Mouse (Mus musculus): ENCODE results near the gene Tnxb. TPM values are rescaled to one million over a fixed set of nuclear protein-coding genes. Genes with fewer than 3 reads are reported as not detected.
A peak's percentile ranks its signal among the peaks of the same experiment; 100 is the strongest.

Tnxb gene
- polyA plus RNA-seq, 1 experiment from 2014 or later = 0.09 TPM

DNA sequence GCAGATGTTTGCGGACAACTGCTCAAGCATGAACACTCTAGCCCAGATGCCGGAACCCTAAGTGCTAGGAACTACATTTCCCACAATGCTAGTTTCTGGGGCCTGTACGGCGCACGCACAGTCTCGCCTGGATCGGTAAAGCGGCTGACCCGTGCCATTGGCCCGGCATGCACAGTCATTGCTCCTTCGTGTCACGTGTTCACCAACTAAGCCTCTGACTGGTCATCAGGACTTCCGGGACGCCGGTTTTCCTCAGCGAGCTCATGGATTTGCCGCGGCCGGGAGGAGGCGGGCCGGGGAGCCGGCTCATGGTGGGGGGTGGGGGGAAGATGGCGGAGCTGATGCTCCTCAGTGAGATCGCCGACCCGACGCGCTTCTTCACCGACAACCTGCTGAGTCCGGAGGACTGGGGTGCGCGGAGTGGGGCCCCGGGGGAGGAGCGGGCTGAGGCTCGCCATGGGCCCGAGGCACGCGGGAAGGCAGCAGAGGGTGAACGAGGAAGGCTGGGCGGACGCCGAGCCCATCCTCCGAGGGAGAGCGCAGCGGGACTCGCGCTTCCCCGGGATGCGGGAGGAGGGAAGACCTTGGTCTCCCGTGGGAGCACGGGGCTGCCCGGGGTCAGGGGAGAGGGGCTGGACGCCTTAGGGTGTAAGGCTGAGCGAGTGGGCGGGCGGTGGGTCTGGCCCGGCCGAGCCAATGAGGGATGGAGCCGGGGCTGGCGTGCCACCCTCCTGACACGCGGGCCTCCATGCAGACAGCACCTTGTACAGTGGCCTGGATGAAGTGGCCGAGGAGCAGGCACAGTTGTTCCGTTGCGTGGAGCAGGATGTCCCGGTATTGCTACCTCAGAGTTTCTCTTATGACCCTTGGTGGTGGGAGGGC is 23.2 kb upstream of the Tnxb start, which contains the start of gene Atf6b:
Gene Atf6b (plus strand): TSS at position 241 of the 882 bp plus-strand sequence.
- peak within 1 kb of the TSS; percentile 84 for H3K4me2 ChIP-seq (replicated peaks; ENCODE audit: low read depth, low read length)
- H3K4me1 ChIP-seq (replicated peaks; ENCODE audit: control insufficient read depth, insufficient read depth, low read length) = no peaks in the 10 kb centered on the region; the same call in 1 of the 2 replicates
- H3K9ac ChIP-seq (ENCODE audit: low read depth, low read length) = peak within 1 kb of the TSS; percentile 96
- ATAC-seq (ENCODE audit: low FRiP score) = peak; percentile 97
- WGBS = 1% methylated on average over 59 of the region's 66 CpGs
- H3K9me3 ChIP-seq (ENCODE audit: control insufficient read depth, low read length) = no peaks in the 10 kb centered on the region
- H3K27ac ChIP-seq (ENCODE audit: low read depth, low read length) = peak within 1 kb of the TSS; percentile 79
- H3K27me3 ChIP-seq (ENCODE audit: control insufficient read depth, insufficient read depth, low read length) = no peaks in the 10 kb centered on the region
- H3K4me3 ChIP-seq (ENCODE audit: low read depth, low read length) = peak within 1 kb of the TSS; percentile 97
- DNase-seq (ENCODE audit: low spot score) = peak; percentile 91
- peaks cover 10% of the 10 kb centered on the region; the same call in 1 of the 2 replicates for H3K36me3 ChIP-seq (ENCODE audit: control insufficient read depth, insufficient read depth, low read length)

DNA sequence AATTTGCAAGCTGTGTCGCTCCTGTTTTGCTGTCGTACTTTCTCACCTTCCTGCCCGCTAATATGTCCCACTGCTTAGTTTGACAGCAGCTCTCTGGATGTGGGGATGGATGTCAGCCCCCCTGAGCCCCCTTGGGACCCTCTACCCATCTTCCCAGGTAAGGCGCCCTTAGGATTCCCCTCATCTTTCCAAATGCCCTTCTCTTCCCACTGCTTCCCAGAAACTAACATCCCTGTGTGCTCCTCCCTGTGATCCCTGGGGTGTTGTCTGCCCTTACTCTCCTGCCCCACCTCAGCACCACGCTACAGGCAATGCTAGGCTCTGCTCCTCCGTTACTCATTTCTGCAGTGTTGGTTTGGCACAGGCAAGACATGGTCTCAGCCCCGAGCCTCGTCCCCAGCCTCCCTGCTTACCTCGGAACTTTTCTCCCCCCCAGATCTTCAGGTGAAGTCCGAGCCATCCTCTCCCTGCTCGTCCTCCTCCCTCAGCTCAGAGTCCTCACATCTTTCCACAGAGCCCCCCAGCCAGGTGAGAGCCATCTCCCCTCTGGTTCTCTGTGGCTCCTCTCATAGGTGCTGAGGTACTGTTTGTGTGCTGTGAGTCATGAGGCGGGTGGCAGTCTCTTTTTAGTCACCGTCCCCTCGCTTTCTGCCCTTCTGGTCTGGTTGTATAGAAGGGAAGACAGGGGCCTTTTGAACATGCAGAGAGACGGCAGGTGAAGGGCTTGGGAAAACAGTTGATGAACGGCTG is 22.0 kb upstream of the Tnxb start:
- peak overlapping the region; percentile 96; the same call in 1 of the 2 replicates for H3K9ac ChIP-seq (ENCODE audit: low read depth, low read length)
- peaks cover 15% of the 10 kb centered on the region; the same call in 1 of the 2 replicates for H3K36me3 ChIP-seq (ENCODE audit: control insufficient read depth, insufficient read depth, low read length)
- ATAC-seq (ENCODE audit: low FRiP score) (no peak), DNase-seq (ENCODE audit: low spot score) (no peak)
- H3K9me3 ChIP-seq (ENCODE audit: control insufficient read depth, low read length) = no peaks in the 10 kb centered on the region
- no peaks in the 10 kb centered on the region for H3K27me3 ChIP-seq (ENCODE audit: control insufficient read depth, insufficient read depth, low read length)
- 84% methylated on average over 16 of the region's 16 CpGs for WGBS
- H3K27ac ChIP-seq (ENCODE audit: low read depth, low read length) = no peak overlapping the region
- H3K4me3 ChIP-seq (ENCODE audit: low read depth, low read length) = peak overlapping the region; percentile 97
- H3K4me1 ChIP-seq (replicated peaks; ENCODE audit: control insufficient read depth, insufficient read depth, low read length) = no peaks in the 10 kb centered on the region; the same call in 1 of the 2 replicates
- H3K4me2 ChIP-seq (replicated peaks; ENCODE audit: low read depth, low read length) = peak overlapping the region; percentile 84; the same call in 1 of the 2 replicates

DNA sequence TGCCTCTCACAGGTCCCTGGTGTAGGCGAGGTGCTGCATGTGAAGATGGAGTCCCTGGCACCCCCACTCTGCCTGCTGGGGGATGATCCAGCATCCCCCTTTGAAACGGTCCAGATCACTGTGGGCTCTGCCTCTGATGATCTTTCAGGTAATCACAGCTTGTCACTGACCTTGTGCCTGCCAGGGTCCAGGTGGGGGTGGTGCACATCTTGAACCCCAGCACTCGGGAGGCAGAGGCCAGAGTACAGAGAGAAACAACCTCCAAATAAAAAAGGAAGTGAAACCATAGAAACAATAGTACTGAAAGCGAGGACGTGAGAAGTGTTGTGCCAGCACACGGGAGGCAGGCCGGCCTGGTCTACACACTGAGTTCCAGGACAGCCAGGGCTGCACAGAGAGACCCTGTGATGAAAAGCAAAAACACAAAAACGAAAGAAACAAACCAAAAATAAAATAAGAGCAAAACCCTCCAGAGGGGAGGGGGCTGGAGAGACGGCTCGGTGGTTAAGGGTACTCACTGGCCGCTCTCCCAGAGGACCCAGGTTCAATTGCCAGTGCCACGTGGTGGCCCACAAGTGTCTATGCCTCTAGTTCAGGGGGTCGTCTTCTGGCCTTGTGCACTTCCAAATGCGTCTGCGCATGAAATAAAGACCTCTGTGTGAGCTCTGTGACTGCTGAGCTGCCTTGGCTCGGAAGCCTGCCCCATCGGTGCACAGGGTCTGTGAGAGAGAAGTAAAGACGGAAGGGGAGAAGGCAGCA is 21.1 kb upstream of the Tnxb start:
- Histone ChIP-seq H3K36me3 (ENCODE audit: control insufficient read depth, insufficient read depth, low read length) (peaks cover 15% of the 10 kb centered on the region; the same call in 1 of the 2 replicates), H3K9ac (ENCODE audit: low read depth, low read length) (no peak overlapping the region)
- WGBS = 90% methylated on average over 18 of the region's 18 CpGs

DNA sequence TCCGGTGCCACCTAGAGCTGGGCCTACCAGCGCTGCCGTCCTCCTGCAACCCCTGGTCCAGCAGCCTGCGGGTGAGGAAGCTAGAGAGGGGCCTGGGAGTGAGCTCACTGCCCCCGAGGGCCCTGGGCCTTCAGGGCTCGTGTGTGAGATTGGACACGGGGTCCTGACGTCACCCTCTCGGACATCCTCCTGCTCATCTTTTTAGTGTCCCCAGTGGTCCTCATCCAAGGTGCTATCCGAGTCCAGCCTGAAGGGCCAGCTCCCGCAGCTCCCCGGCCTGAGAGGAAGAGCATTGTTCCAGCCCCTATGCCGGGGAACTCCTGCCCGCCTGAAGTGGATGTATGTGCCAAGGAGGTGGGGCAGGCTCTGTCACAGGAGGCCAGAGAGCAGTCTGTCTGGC is 19.6 kb upstream of the Tnxb start:
- 93% methylated on average over 14 of the region's 14 CpGs for WGBS
- no peak overlapping the region for H3K27ac ChIP-seq (ENCODE audit: low read depth, low read length)
- H3K27me3 ChIP-seq (ENCODE audit: control insufficient read depth, insufficient read depth, low read length) = no peaks in the 10 kb centered on the region
- H3K36me3 ChIP-seq (ENCODE audit: control insufficient read depth, insufficient read depth, low read length) = peaks cover 15% of the 10 kb centered on the region; the same call in 1 of the 2 replicates
- no peak for DNase-seq (ENCODE audit: low spot score)
- no peak overlapping the region for H3K4me2 ChIP-seq (replicated peaks; ENCODE audit: low read depth, low read length)
- H3K9me3 ChIP-seq (ENCODE audit: control insufficient read depth, low read length) = no peaks in the 10 kb centered on the region
- no peaks in the 10 kb centered on the region; the same call in 1 of the 2 replicates for H3K4me1 ChIP-seq (replicated peaks; ENCODE audit: control insufficient read depth, insufficient read depth, low read length)
- H3K4me3 ChIP-seq (ENCODE audit: low read depth, low read length) = no peak overlapping the region
- ATAC-seq (ENCODE audit: low FRiP score) = no peak
- H3K9ac ChIP-seq (ENCODE audit: low read depth, low read length) = no peak overlapping the region

More for the DNA sequence above, 21.1 kb upstream of the Tnxb start:
- DNase-seq (ENCODE audit: low spot score) (no peak), ATAC-seq (ENCODE audit: low FRiP score) (no peak)
- H3K4me1 ChIP-seq (replicated peaks; ENCODE audit: control insufficient read depth, insufficient read depth, low read length) = no peaks in the 10 kb centered on the region; the same call in 1 of the 2 replicates
- H3K27ac ChIP-seq (ENCODE audit: low read depth, low read length) = no peak overlapping the region
- H3K4me3 ChIP-seq (ENCODE audit: low read depth, low read length) = no peak overlapping the region
- H3K4me2 ChIP-seq (replicated peaks; ENCODE audit: low read depth, low read length) = no peak overlapping the region
- no peaks in the 10 kb centered on the region for H3K27me3 ChIP-seq (ENCODE audit: control insufficient read depth, insufficient read depth, low read length)
- H3K9me3 ChIP-seq (ENCODE audit: control insufficient read depth, low read length) = no peaks in the 10 kb centered on the region

DNA sequence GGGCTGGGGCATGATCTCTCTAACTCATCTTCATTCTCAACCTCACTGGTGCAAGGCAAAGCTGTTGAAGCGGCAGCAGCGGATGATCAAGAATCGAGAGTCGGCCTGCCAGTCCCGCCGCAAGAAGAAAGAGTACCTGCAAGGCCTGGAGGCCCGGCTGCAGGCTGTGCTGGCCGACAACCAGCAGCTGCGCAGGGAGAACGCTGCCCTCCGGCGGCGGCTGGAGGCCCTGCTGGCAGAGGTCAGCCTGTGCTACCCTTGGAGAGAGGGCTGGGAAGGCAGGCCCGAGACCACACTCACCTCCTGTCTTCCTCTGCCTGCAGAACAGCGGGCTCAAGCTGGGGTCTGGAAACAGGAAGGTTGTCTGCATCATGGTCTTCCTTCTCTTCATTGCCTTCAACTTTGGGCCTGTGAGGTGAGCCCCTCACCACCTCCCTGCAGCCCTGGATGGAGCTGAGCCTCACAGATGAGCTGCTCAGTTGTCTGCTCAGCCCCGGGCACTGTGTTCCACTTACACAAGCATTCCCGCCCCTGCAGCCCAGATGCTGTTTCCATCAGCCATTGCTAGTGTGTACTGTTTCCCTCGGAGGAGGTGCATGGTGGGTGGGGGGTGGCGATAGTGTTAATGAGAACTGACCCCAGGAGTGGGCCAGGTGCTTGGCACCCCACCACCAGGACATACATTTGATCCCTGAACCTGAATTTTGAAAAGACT is 18.7 kb upstream of the Tnxb start:
- Histone ChIP-seq H3K27me3 (ENCODE audit: control insufficient read depth, insufficient read depth, low read length) (no peaks in the 10 kb centered on the region), H3K36me3 (ENCODE audit: control insufficient read depth, insufficient read depth, low read length) (peaks cover 15% of the 10 kb centered on the region; the same call in 1 of the 2 replicates), H3K4me3 (ENCODE audit: low read depth, low read length) (no peak overlapping the region), H3K9me3 (ENCODE audit: control insufficient read depth, low read length) (no peaks in the 10 kb centered on the region), H3K4me2 (replicated peaks; ENCODE audit: low read depth, low read length) (no peak overlapping the region), H3K9ac (ENCODE audit: low read depth, low read length) (no peak overlapping the region), H3K27ac (ENCODE audit: low read depth, low read length) (no peak overlapping the region), H3K4me1 (replicated peaks; ENCODE audit: control insufficient read depth, insufficient read depth, low read length) (no peaks in the 10 kb centered on the region; the same call in 1 of the 2 replicates)
- DNase-seq (ENCODE audit: low spot score) (peak; percentile 50), ATAC-seq (ENCODE audit: low FRiP score) (no peak)
- WGBS = 53% methylated on average over 16 of the region's 19 CpGs

DNA sequence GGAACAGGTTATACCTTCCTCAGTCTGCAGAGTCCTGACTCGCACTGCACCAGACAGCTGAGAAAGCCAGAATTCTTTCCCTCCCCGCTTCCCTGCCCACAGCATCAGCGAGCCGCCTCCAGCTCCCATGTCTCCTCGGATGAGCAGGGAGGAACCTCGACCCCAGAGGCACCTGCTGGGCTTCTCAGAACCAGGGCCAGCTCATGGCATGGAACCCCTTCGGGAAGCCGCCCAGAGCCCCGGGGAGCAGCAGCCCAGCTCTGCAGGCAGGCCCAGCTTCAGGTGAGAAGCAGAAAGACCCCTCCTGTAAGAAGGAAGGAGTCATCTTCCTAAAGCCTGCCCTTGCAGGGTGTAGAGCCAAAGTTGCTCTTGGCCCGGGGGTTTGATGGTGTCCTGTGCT is 17.8 kb upstream of the Tnxb start:
- WGBS = 91% methylated on average over 10 of the region's 10 CpGs
- no peak for ATAC-seq (ENCODE audit: low FRiP score)

DNA sequence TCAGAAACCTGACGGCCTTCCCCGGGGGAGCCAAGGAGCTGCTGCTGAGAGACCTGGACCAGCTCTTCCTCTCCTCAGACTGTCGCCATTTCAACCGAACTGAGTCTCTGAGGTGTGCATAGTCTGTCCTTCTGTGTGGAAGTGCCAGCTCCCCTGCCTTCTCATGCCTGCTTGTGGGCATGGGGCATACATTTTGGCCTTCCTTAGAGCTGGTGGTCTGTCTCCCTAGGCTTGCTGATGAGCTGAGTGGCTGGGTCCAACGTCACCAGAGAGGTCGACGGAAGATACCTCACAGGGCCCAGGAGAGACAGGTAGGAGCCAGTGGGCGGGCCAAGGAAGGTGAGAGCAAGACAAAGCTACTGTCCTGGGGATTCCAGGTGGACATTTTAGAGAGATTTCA is 17.4 kb upstream of the Tnxb start:
- DNase-seq (ENCODE audit: low spot score) (no peak), ATAC-seq (ENCODE audit: low FRiP score) (no peak)
- H3K9ac ChIP-seq (ENCODE audit: low read depth, low read length) = no peak overlapping the region
- no peak overlapping the region for H3K4me2 ChIP-seq (replicated peaks; ENCODE audit: low read depth, low read length)
- WGBS = 91% methylated on average over 8 of the region's 8 CpGs
- no peak overlapping the region for H3K27ac ChIP-seq (ENCODE audit: low read depth, low read length)
- no peaks in the 10 kb centered on the region for H3K9me3 ChIP-seq (ENCODE audit: control insufficient read depth, low read length)
- H3K36me3 ChIP-seq (ENCODE audit: control insufficient read depth, insufficient read depth, low read length) = peaks cover 15% of the 10 kb centered on the region; the same call in 1 of the 2 replicates
- no peak overlapping the region for H3K4me3 ChIP-seq (ENCODE audit: low read depth, low read length)
- no peaks in the 10 kb centered on the region; the same call in 1 of the 2 replicates for H3K4me1 ChIP-seq (replicated peaks; ENCODE audit: control insufficient read depth, insufficient read depth, low read length)
- no peaks in the 10 kb centered on the region for H3K27me3 ChIP-seq (ENCODE audit: control insufficient read depth, insufficient read depth, low read length)

More for the DNA sequence above, 17.8 kb upstream of the Tnxb start:
- Histone ChIP-seq H3K4me1 (replicated peaks; ENCODE audit: control insufficient read depth, insufficient read depth, low read length) (no peaks in the 10 kb centered on the region; the same call in 1 of the 2 replicates), H3K36me3 (ENCODE audit: control insufficient read depth, insufficient read depth, low read length) (peaks cover 15% of the 10 kb centered on the region; the same call in 1 of the 2 replicates), H3K4me3 (ENCODE audit: low read depth, low read length) (no peak overlapping the region), H3K4me2 (replicated peaks; ENCODE audit: low read depth, low read length) (no peak overlapping the region), H3K9me3 (ENCODE audit: control insufficient read depth, low read length) (no peaks in the 10 kb centered on the region), H3K9ac (ENCODE audit: low read depth, low read length) (no peak overlapping the region), H3K27me3 (ENCODE audit: control insufficient read depth, insufficient read depth, low read length) (no peaks in the 10 kb centered on the region), H3K27ac (ENCODE audit: low read depth, low read length) (no peak overlapping the region)
- no peak for DNase-seq (ENCODE audit: low spot score)

Data from hindbrain, embryonic 11.5 days (tissue).